Mouse (Mus musculus): ENCODE measurements around the gene Pcbp3. TPM values are rescaled to one million over a fixed set of nuclear protein-coding genes. Genes with fewer than 3 reads are reported as not detected.
A peak's percentile ranks its signal among the peaks of the same experiment; 100 is the strongest.

Gene Pcbp3
- total and polyA plus RNA-seq, 2 experiments: 0.37 to 0.55 TPM

- no peak for TF ChIP-seq POLR2A (IDR thresholded peaks at IDR 0.05; ENCODE audit: extremely low read depth, insufficient read depth, low read length)
- TF ChIP-seq CTCF (IDR thresholded peaks at IDR 0.05; ENCODE audit: low read depth, low read length): no peak
- Histone ChIP-seq H3K27me3 (ENCODE audit: control insufficient read depth, insufficient read depth, low read length) (no peaks in the 10 kb centered on the region), H3K9ac (ENCODE audit: low read depth, low read length) (no peak overlapping the region), H3K36me3 (ENCODE audit: control insufficient read depth, insufficient read depth, low read length) (no peaks in the 10 kb centered on the region), H3K27ac (replicated peaks; ENCODE audit: insufficient read depth, low read depth, low read length) (no peak overlapping the region), H3K4me1 (ENCODE audit: control insufficient read depth, insufficient read depth, low read length) (peaks cover 3% of the 10 kb centered on the region), H3K79me2 (ENCODE audit: control insufficient read depth, insufficient read depth, low read length) (no peaks in the 10 kb centered on the region), H3K4me3 (ENCODE audit: insufficient read depth, low read depth, low read length) (no peak overlapping the region)
- peak; percentile 16 for DNase-seq (ENCODE audit: extremely low read depth, low read depth, low spot score)
- 35% methylated on average over 6 of the region's 6 CpGs for WGBS
Observed at GRCm38 (mm10) chr10:76875310-76875709, 86.4 kb downstream of the Pcbp3 start.

- Histone ChIP-seq H3K9ac (ENCODE audit: low read depth, low read length) (no peak overlapping the region), H3K27ac (replicated peaks; ENCODE audit: insufficient read depth, low read depth, low read length) (no peak overlapping the region), H3K4me1 (ENCODE audit: control insufficient read depth, insufficient read depth, low read length) (peaks cover 3% of the 10 kb centered on the region), H3K79me2 (ENCODE audit: control insufficient read depth, insufficient read depth, low read length) (no peaks in the 10 kb centered on the region), H3K27me3 (ENCODE audit: control insufficient read depth, insufficient read depth, low read length) (no peaks in the 10 kb centered on the region), H3K4me3 (ENCODE audit: insufficient read depth, low read depth, low read length) (no peak overlapping the region), H3K36me3 (ENCODE audit: control insufficient read depth, insufficient read depth, low read length) (no peaks in the 10 kb centered on the region)
- DNase-seq (ENCODE audit: extremely low read depth, low read depth, low spot score): peak; percentile 12
- WGBS: 47% methylated on average over 5 of the region's 5 CpGs
- no peak for TF ChIP-seq POLR2A (IDR thresholded peaks at IDR 0.05; ENCODE audit: extremely low read depth, insufficient read depth, low read length)
- no peak for TF ChIP-seq CTCF (IDR thresholded peaks at IDR 0.05; ENCODE audit: low read depth, low read length)
Observed at GRCm38 (mm10) chr10:76874879-76875278, 86.8 kb downstream of the Pcbp3 start.

GRCm38 (mm10) chr10:76874398-76874797, 87.3 kb downstream of the Pcbp3 start:
- peaks cover 3% of the 10 kb centered on the region for H3K4me1 ChIP-seq (ENCODE audit: control insufficient read depth, insufficient read depth, low read length)
- H3K27me3 ChIP-seq (ENCODE audit: control insufficient read depth, insufficient read depth, low read length): no peaks in the 10 kb centered on the region
- TF ChIP-seq POLR2A (IDR thresholded peaks at IDR 0.05; ENCODE audit: extremely low read depth, insufficient read depth, low read length): no peak
- 89% methylated on average over 1 of the region's 1 CpGs for whole genome bisulfite sequencing
- no peaks in the 10 kb centered on the region for H3K79me2 ChIP-seq (ENCODE audit: control insufficient read depth, insufficient read depth, low read length)
- no peak for DNase-seq (ENCODE audit: extremely low read depth, low read depth, low spot score)
- no peak overlapping the region for H3K9ac ChIP-seq (ENCODE audit: low read depth, low read length)
- no peak overlapping the region for H3K4me3 ChIP-seq (ENCODE audit: insufficient read depth, low read depth, low read length)
- no peak overlapping the region for H3K27ac ChIP-seq (replicated peaks; ENCODE audit: insufficient read depth, low read depth, low read length)
- H3K36me3 ChIP-seq (ENCODE audit: control insufficient read depth, insufficient read depth, low read length): no peaks in the 10 kb centered on the region

DNA sequence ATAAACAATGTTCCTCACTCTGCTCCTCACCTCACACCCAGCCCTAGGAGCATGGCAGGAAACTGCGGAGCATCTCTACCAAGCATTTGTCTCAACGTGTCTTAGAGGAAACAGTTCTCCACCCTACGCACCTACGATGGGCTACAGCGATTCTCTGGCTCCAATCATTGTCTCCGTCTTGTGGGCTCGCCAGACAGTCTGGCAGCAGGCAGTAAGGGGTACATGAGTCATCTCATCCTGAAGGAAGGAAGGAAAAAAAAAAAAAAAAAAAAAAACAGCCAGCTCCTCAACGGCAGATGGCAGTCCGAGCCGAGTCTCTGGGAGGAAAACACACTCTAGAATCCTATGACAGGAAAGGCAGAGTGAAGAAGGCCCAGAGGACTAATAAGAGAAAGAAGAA, 87.7 kb downstream of the Pcbp3 start:
- WGBS: 73% methylated on average over 10 of the region's 10 CpGs
- no peak for DNase-seq (ENCODE audit: extremely low read depth, low read depth, low spot score)

GRCm38 (mm10) chr10:76872736-76873135, 89.0 kb downstream of the Pcbp3 start:
- Histone ChIP-seq H3K4me3 (ENCODE audit: insufficient read depth, low read depth, low read length) (no peak overlapping the region), H3K9ac (ENCODE audit: low read depth, low read length) (no peak overlapping the region), H3K27ac (replicated peaks; ENCODE audit: insufficient read depth, low read depth, low read length) (no peak overlapping the region), H3K79me2 (ENCODE audit: control insufficient read depth, insufficient read depth, low read length) (no peaks in the 10 kb centered on the region), H3K4me1 (ENCODE audit: control insufficient read depth, insufficient read depth, low read length) (peaks cover 3% of the 10 kb centered on the region), H3K27me3 (ENCODE audit: control insufficient read depth, insufficient read depth, low read length) (no peaks in the 10 kb centered on the region), H3K36me3 (ENCODE audit: control insufficient read depth, insufficient read depth, low read length) (no peaks in the 10 kb centered on the region)
- TF ChIP-seq POLR2A (IDR thresholded peaks at IDR 0.05; ENCODE audit: extremely low read depth, insufficient read depth, low read length) (no peak), CTCF (IDR thresholded peaks at IDR 0.05; ENCODE audit: low read depth, low read length) (no peak)
- DNase-seq (ENCODE audit: extremely low read depth, low read depth, low spot score): no peak
- 92% methylated on average over 8 of the region's 8 CpGs for WGBS

More for the DNA sequence above, 87.7 kb downstream of the Pcbp3 start:
- Histone ChIP-seq H3K4me1 (ENCODE audit: control insufficient read depth, insufficient read depth, low read length) (peaks cover 3% of the 10 kb centered on the region), H3K36me3 (ENCODE audit: control insufficient read depth, insufficient read depth, low read length) (no peaks in the 10 kb centered on the region), H3K27me3 (ENCODE audit: control insufficient read depth, insufficient read depth, low read length) (no peaks in the 10 kb centered on the region), H3K27ac (replicated peaks; ENCODE audit: insufficient read depth, low read depth, low read length) (no peak overlapping the region), H3K4me3 (ENCODE audit: insufficient read depth, low read depth, low read length) (no peak overlapping the region), H3K9ac (ENCODE audit: low read depth, low read length) (no peak overlapping the region), H3K79me2 (ENCODE audit: control insufficient read depth, insufficient read depth, low read length) (no peaks in the 10 kb centered on the region)
- TF ChIP-seq POLR2A (IDR thresholded peaks at IDR 0.05; ENCODE audit: extremely low read depth, insufficient read depth, low read length) (no peak), CTCF (IDR thresholded peaks at IDR 0.05; ENCODE audit: low read depth, low read length) (no peak)

- H3K4me3 ChIP-seq (ENCODE audit: insufficient read depth, low read depth, low read length): no peak overlapping the region
- no peak for DNase-seq (ENCODE audit: extremely low read depth, low read depth, low spot score)
- H3K27ac ChIP-seq (replicated peaks; ENCODE audit: insufficient read depth, low read depth, low read length): no peak overlapping the region
- no peak for TF ChIP-seq POLR2A (IDR thresholded peaks at IDR 0.05; ENCODE audit: extremely low read depth, insufficient read depth, low read length)
- TF ChIP-seq CTCF (IDR thresholded peaks at IDR 0.05; ENCODE audit: low read depth, low read length): no peak
- no peaks in the 10 kb centered on the region for H3K27me3 ChIP-seq (ENCODE audit: control insufficient read depth, insufficient read depth, low read length)
- H3K79me2 ChIP-seq (ENCODE audit: control insufficient read depth, insufficient read depth, low read length): no peaks in the 10 kb centered on the region
- no peak overlapping the region for H3K9ac ChIP-seq (ENCODE audit: low read depth, low read length)
- H3K36me3 ChIP-seq (ENCODE audit: control insufficient read depth, insufficient read depth, low read length): no peaks in the 10 kb centered on the region
- H3K4me1 ChIP-seq (ENCODE audit: control insufficient read depth, insufficient read depth, low read length): no peaks in the 10 kb centered on the region
Observed at GRCm38 (mm10) chr10:76865936-76866335, 95.8 kb downstream of the Pcbp3 start.
